Mouse (Mus musculus): ENCODE measurements around the gene 1110032A03Rik. TPM values are rescaled to one million over a fixed set of nuclear protein-coding genes. Genes with fewer than 3 reads are reported as not detected.

The 1110032A03Rik gene
- polyA plus RNA-seq, 1 experiment from 2014 or later: 52.3 TPM

- Histone ChIP-seq H3K9ac (no peak overlapping the region), H3K27me3 (replicated peaks) (no peaks in the 10 kb centered on the region), H3K36me3 (replicated peaks) (peaks cover 41% of the 10 kb centered on the region; the same call in 1 of the 2 replicates), H3K9me3 (no peaks in the 10 kb centered on the region), H3K4me2 (no peak overlapping the region), H3K4me1 (no peaks in the 10 kb centered on the region), H3K4me3 (no peak overlapping the region), H3K27ac (no peak overlapping the region)
- no peak for ATAC-seq (replicated peaks)
- 91% methylated on average over 7 of the region's 7 CpGs for WGBS
Measured at GRCm38 (mm10) chr9:50803055-50803671, 27.8 kb upstream of the 1110032A03Rik start.

- no peak overlapping the region for H3K4me3 ChIP-seq
- H3K27me3 ChIP-seq (replicated peaks): no peaks in the 10 kb centered on the region
- no peaks in the 10 kb centered on the region for H3K9me3 ChIP-seq
- H3K36me3 ChIP-seq (replicated peaks): peaks cover 27% of the 10 kb centered on the region; the same call in 1 of the 2 replicates
- H3K27ac ChIP-seq: no peak overlapping the region
- 65% methylated on average over 2 of the region's 2 CpGs for WGBS
- no peak for ATAC-seq (replicated peaks)
- no peak overlapping the region for H3K9ac ChIP-seq
- H3K4me1 ChIP-seq: no peaks in the 10 kb centered on the region
- H3K4me2 ChIP-seq: no peak overlapping the region
Measured at GRCm38 (mm10) chr9:50800985-50801384, 25.7 kb upstream of the 1110032A03Rik start.

- Histone ChIP-seq H3K27me3 (replicated peaks) (no peaks in the 10 kb centered on the region), H3K4me3 (no peak overlapping the region), H3K4me2 (no peak overlapping the region), H3K36me3 (replicated peaks) (peaks cover 10% of the 10 kb centered on the region; the same call in 1 of the 2 replicates), H3K9ac (no peak overlapping the region), H3K27ac (no peak overlapping the region), H3K9me3 (no peaks in the 10 kb centered on the region), H3K4me1 (no peaks in the 10 kb centered on the region)
- ATAC-seq (replicated peaks): no peak
- WGBS: 87% methylated on average over 5 of the region's 5 CpGs
Measured at GRCm38 (mm10) chr9:50798368-50798767, 23.0 kb upstream of the 1110032A03Rik start.

- ATAC-seq (replicated peaks): no peak
- Histone ChIP-seq H3K36me3 (replicated peaks) (peaks cover 5% of the 10 kb centered on the region; the same call in 1 of the 2 replicates), H3K4me2 (no peak overlapping the region), H3K4me1 (no peaks in the 10 kb centered on the region), H3K9ac (no peak overlapping the region), H3K27ac (no peak overlapping the region), H3K9me3 (no peaks in the 10 kb centered on the region), H3K4me3 (no peak overlapping the region), H3K27me3 (replicated peaks) (no peaks in the 10 kb centered on the region)
- WGBS: 96% methylated on average over 7 of the region's 7 CpGs
Measured at GRCm38 (mm10) chr9:50797641-50798040, 22.3 kb upstream of the 1110032A03Rik start.

- Histone ChIP-seq H3K27me3 (replicated peaks) (no peaks in the 10 kb centered on the region), H3K4me1 (no peaks in the 10 kb centered on the region), H3K4me3 (no peak overlapping the region), H3K9ac (no peak overlapping the region), H3K4me2 (no peak overlapping the region), H3K9me3 (no peaks in the 10 kb centered on the region), H3K36me3 (replicated peaks) (peaks cover 8% of the 10 kb centered on the region), H3K27ac (no peak overlapping the region)
- no peak for ATAC-seq (replicated peaks)
- 93% methylated on average over 8 of the region's 8 CpGs for WGBS
Measured at GRCm38 (mm10) chr9:50796776-50797175, 21.5 kb upstream of the 1110032A03Rik start.

GRCm38 (mm10) chr9:50795266-50795665, 19.9 kb upstream of the 1110032A03Rik start:
- no peaks in the 10 kb centered on the region for H3K9me3 ChIP-seq
- no peak for ATAC-seq (replicated peaks)
- no peak overlapping the region for H3K27ac ChIP-seq
- H3K4me3 ChIP-seq: no peak overlapping the region
- H3K4me1 ChIP-seq: no peaks in the 10 kb centered on the region
- H3K36me3 ChIP-seq (replicated peaks): peaks cover 19% of the 10 kb centered on the region
- H3K27me3 ChIP-seq (replicated peaks): no peaks in the 10 kb centered on the region
- no peak overlapping the region for H3K4me2 ChIP-seq
- H3K9ac ChIP-seq: no peak overlapping the region
- WGBS: 94% methylated on average over 3 of the region's 3 CpGs

GRCm38 (mm10) chr9:50782155-50782554, 6.8 kb upstream of the 1110032A03Rik start:
- H3K36me3 ChIP-seq (replicated peaks): peaks cover 53% of the 10 kb centered on the region

GRCm38 (mm10) chr9:50776162-50776760, 941 bp upstream of the 1110032A03Rik start:
- WGBS: 66% methylated on average over 11 of the region's 11 CpGs
- no peaks in the 10 kb centered on the region for H3K9me3 ChIP-seq
- no peaks in the 10 kb centered on the region for H3K27me3 ChIP-seq (replicated peaks)
- H3K4me2 ChIP-seq: peak overlapping the region; percentile 80
- peaks cover 27% of the 10 kb centered on the region for H3K4me1 ChIP-seq
- H3K27ac ChIP-seq: peak overlapping the region; percentile 94; the same call in 1 of the 2 replicates
- peak overlapping the region; percentile 88 for H3K9ac ChIP-seq
- ATAC-seq (replicated peaks): no peak
- peaks cover 14% of the 10 kb centered on the region; the same call in 1 of the 2 replicates for H3K36me3 ChIP-seq (replicated peaks)
- peak overlapping the region; percentile 64 for H3K4me3 ChIP-seq

More at GRCm38 (mm10) chr9:50782155-50782554, 6.8 kb upstream of the 1110032A03Rik start:
- no peak overlapping the region for H3K27ac ChIP-seq
- no peak overlapping the region for H3K4me2 ChIP-seq
- WGBS: 71% methylated on average over 2 of the region's 2 CpGs
- H3K27me3 ChIP-seq (replicated peaks): no peaks in the 10 kb centered on the region
- ATAC-seq (replicated peaks): no peak
- no peak overlapping the region for H3K4me3 ChIP-seq
- no peaks in the 10 kb centered on the region for H3K9me3 ChIP-seq
- no peaks in the 10 kb centered on the region for H3K4me1 ChIP-seq
- no peak overlapping the region for H3K9ac ChIP-seq

GRCm38 (mm10) chr9:50775662-50776126, 374 bp upstream of the 1110032A03Rik start:
- Histone ChIP-seq H3K27me3 (replicated peaks) (no peaks in the 10 kb centered on the region), H3K9me3 (no peaks in the 10 kb centered on the region), H3K4me3 (peak overlapping the region; percentile 64), H3K9ac (peak overlapping the region; percentile 88), H3K36me3 (replicated peaks) (peaks cover 8% of the 10 kb centered on the region; the same call in 1 of the 2 replicates), H3K27ac (peak overlapping the region; percentile 94), H3K4me2 (peak overlapping the region; percentile 80), H3K4me1 (peaks cover 27% of the 10 kb centered on the region)
- ATAC-seq (replicated peaks): peak; percentile 81
- WGBS: under 1% methylated on average over 30 of the region's 30 CpGs

- ATAC-seq (replicated peaks): no peak
- Histone ChIP-seq H3K36me3 (replicated peaks) (0 out of 2 replicates have a peak, but pooled peaks cover 3% of the 10 kb centered on the region), H3K9me3 (no peaks in the 10 kb centered on the region), H3K4me1 (peaks cover 37% of the 10 kb centered on the region), H3K9ac (no peak overlapping the region; the same call in 1 of the 2 replicates), H3K4me3 (peak overlapping the region; percentile 64), H3K27ac (peak overlapping the region; percentile 94), H3K27me3 (replicated peaks) (no peaks in the 10 kb centered on the region), H3K4me2 (peak overlapping the region; percentile 80)
- 75% methylated on average over 4 of the region's 4 CpGs for WGBS
Measured at GRCm38 (mm10) chr9:50774026-50774462, 1.3 kb downstream of the 1110032A03Rik start.

GRCm38 (mm10) chr9:50770011-50770410, 5.3 kb downstream of the 1110032A03Rik start:
- Histone ChIP-seq H3K9me3 (no peaks in the 10 kb centered on the region), H3K4me1 (peaks cover 41% of the 10 kb centered on the region), H3K4me3 (no peak overlapping the region), H3K27me3 (replicated peaks) (no peaks in the 10 kb centered on the region), H3K27ac (no peak overlapping the region), H3K4me2 (no peak overlapping the region), H3K36me3 (replicated peaks) (no peaks in the 10 kb centered on the region), H3K9ac (no peak overlapping the region)
- ATAC-seq (replicated peaks): no peak
- 83% methylated on average over 2 of the region's 2 CpGs for WGBS

- peak; percentile 95 for ATAC-seq (replicated peaks)
- WGBS: 4% methylated on average over 58 of the region's 59 CpGs
- Histone ChIP-seq H3K4me1 (peaks cover 27% of the 10 kb centered on the region), H3K36me3 (replicated peaks) (no peaks in the 10 kb centered on the region), H3K9me3 (no peaks in the 10 kb centered on the region), H3K4me2 (peak within 1 kb of the TSS; percentile 84), H3K27ac (peak within 1 kb of the TSS; percentile 90), H3K4me3 (peak within 1 kb of the TSS; percentile 70), H3K27me3 (replicated peaks) (no peaks in the 10 kb centered on the region), H3K9ac (peak within 1 kb of the TSS; percentile 70)
Measured at GRCm38 (mm10) chr9:50768107-50769002, 7.0 kb downstream of the 1110032A03Rik start, which contains the start of gene Fdxacb1. Gene Fdxacb1, plus strand, starts transcription at chr9:50768236.

Measured in midbrain, embryonic 15.5 days (tissue).